Mouse (Mus musculus) midbrain, embryonic 16.5 days (tissue): ENCODE measurements at regions not wholly inside any gene's neighbourhood (a gene's known extent, or its start where the extent isn't known, plus 50 kb on each side); places are given as distances from the start of the nearest gene placed in this dataset.

Source experiments
- ATAC-seq: fragments of 200-750 bp; cut with Nextera tagmentation; 2 replicates; pipeline ENCODE4 v1.8.0; 2017; ENCODE audit warnings: moderate TSS enrichment
- H3K27ac ChIP-seq: fragments of 300-500 bp; sonication (generic); 2 replicates; pipeline ENCODE4 v1.5.1; 2014; ENCODE audit warnings: mild to moderate bottlenecking, low read length, mixed read lengths
- H3K27me3 ChIP-seq: fragments of 300-500 bp; sonication (generic); 2 replicates; pipeline ENCODE4 v1.6.1; 2014; ENCODE audit warnings: low read depth, low read length, mixed read lengths; ENCODE audit not compliant: control insufficient read depth, insufficient read depth
- H3K36me3 ChIP-seq: fragments of 300-500 bp; sonication (generic); 2 replicates; pipeline ENCODE4 v1.6.1; 2014; ENCODE audit warnings: mild to moderate bottlenecking, low read length, moderate library complexity, mixed read lengths; ENCODE audit not compliant: control insufficient read depth, insufficient read depth
- H3K4me1 ChIP-seq: fragments of 300-500 bp; sonication (generic); 2 replicates; pipeline ENCODE4 v1.6.1; 2014; ENCODE audit warnings: mild to moderate bottlenecking, low read length, mixed read lengths; ENCODE audit not compliant: control insufficient read depth, insufficient read depth
- H3K4me2 ChIP-seq: fragments of 300-500 bp; sonication (generic); 2 replicates; pipeline ENCODE4 v1.6.1; 2014; ENCODE audit warnings: mild to moderate bottlenecking, low read length, mixed read lengths
- H3K4me3 ChIP-seq: fragments of 300-500 bp; sonication (generic); 2 replicates; pipeline ENCODE4 v1.5.1; 2014; ENCODE audit warnings: low read depth, mild to moderate bottlenecking, low read length, moderate library complexity, mixed read lengths
- H3K9ac ChIP-seq: fragments of 300-500 bp; sonication (generic); 2 replicates; pipeline ENCODE4 v1.6.1; 2014; ENCODE audit warnings: low read depth, low read length, mixed read lengths
- H3K9me3 ChIP-seq: fragments of 300-500 bp; sonication (generic); replicated peaks from 2 replicates; pipeline ENCODE4 v1.6.1; 2014; ENCODE audit warnings: mild to moderate bottlenecking, low read length, mixed read lengths; ENCODE audit not compliant: control insufficient read depth, poor library complexity, severe bottlenecking
- WGBS: fragments of 180-500 bp; shearing (Covaris S2); extraction: QIAGEN DNeasy Blood & Tissue Kit; methylation state at CpG from one replicate; pipeline ENCODE4 v1.1.7; 2014; 5-methylcytosine and 5-hydroxymethylcytosine counted together

GRCm38 (mm10) chr2:59406976-59407375 lies 77.5 kb upstream of the Dapl1 start:
- Histone ChIP-seq H3K27me3 (no peaks in the 10 kb centered on the region), H3K4me3 (no peak overlapping the region), H3K36me3 (no peaks in the 10 kb centered on the region), H3K4me1 (no peaks in the 10 kb centered on the region), H3K9me3 (no peaks in the 10 kb centered on the region), H3K27ac (no peak overlapping the region), H3K9ac (no peak overlapping the region), H3K4me2 (no peak overlapping the region)
- WGBS: 74% methylated on average over 3 of the region's 3 CpGs
- no peak for ATAC-seq

GRCm38 (mm10) chr2:59407512-59407988 lies 76.9 kb upstream of the Dapl1 start:
- no peaks in the 10 kb centered on the region for H3K4me1 ChIP-seq
- no peak overlapping the region for H3K4me3 ChIP-seq
- no peak overlapping the region for H3K4me2 ChIP-seq
- ATAC-seq: peak; percentile 90
- 59% methylated on average over 13 of the region's 13 CpGs for WGBS
- no peak overlapping the region; the same call in 1 of the 2 replicates for H3K27ac ChIP-seq
- no peaks in the 10 kb centered on the region for H3K36me3 ChIP-seq
- no peaks in the 10 kb centered on the region for H3K9me3 ChIP-seq
- no peaks in the 10 kb centered on the region for H3K27me3 ChIP-seq
- no peak overlapping the region for H3K9ac ChIP-seq

GRCm38 (mm10) chr2:59408040-59408587 lies 76.3 kb upstream of the Dapl1 start:
- H3K9me3 ChIP-seq: no peaks in the 10 kb centered on the region
- WGBS: 80% methylated on average over 10 of the region's 10 CpGs
- ATAC-seq: peak; percentile 22; the same call in 1 of the 2 replicates

GRCm38 (mm10) chr2:59414612-59415011 lies 69.8 kb upstream of the Dapl1 start:
- WGBS: 39% methylated on average over 9 of the region's 9 CpGs
- no peak overlapping the region for H3K9ac ChIP-seq
- no peaks in the 10 kb centered on the region for H3K36me3 ChIP-seq
- no peaks in the 10 kb centered on the region for H3K27me3 ChIP-seq
- no peak overlapping the region for H3K4me3 ChIP-seq
- 0 out of 2 replicates have a peak, but pooled peaks cover 10% of the 10 kb centered on the region for H3K4me1 ChIP-seq
- peak; percentile 21; the same call in 1 of the 2 replicates for ATAC-seq
- H3K4me2 ChIP-seq: peak overlapping the region; percentile 29
- H3K9me3 ChIP-seq: no peaks in the 10 kb centered on the region
- H3K27ac ChIP-seq: no peak overlapping the region

More at GRCm38 (mm10) chr2:59408040-59408587, 76.3 kb upstream of the Dapl1 start:
- H3K4me2 ChIP-seq: no peak overlapping the region
- H3K27ac ChIP-seq: peak overlapping the region; percentile 24; the same call in 1 of the 2 replicates
- no peaks in the 10 kb centered on the region for H3K4me1 ChIP-seq
- H3K36me3 ChIP-seq: no peaks in the 10 kb centered on the region
- H3K4me3 ChIP-seq: no peak overlapping the region
- H3K27me3 ChIP-seq: no peaks in the 10 kb centered on the region
- H3K9ac ChIP-seq: no peak overlapping the region

GRCm38 (mm10) chr2:59416491-59417195 lies 67.8 kb upstream of the Dapl1 start:
- no peak for ATAC-seq
- Histone ChIP-seq H3K4me3 (no peak overlapping the region), H3K9me3 (no peaks in the 10 kb centered on the region), H3K27ac (no peak overlapping the region), H3K27me3 (no peaks in the 10 kb centered on the region), H3K9ac (no peak overlapping the region), H3K36me3 (no peaks in the 10 kb centered on the region), H3K4me1 (peaks cover 13% of the 10 kb centered on the region; the same call in 1 of the 2 replicates), H3K4me2 (no peak overlapping the region)
- 55% methylated on average over 8 of the region's 8 CpGs for WGBS

- Histone ChIP-seq H3K27me3 (no peaks in the 10 kb centered on the region), H3K36me3 (no peaks in the 10 kb centered on the region), H3K9ac (no peak overlapping the region), H3K4me1 (peaks cover 13% of the 10 kb centered on the region; the same call in 1 of the 2 replicates), H3K4me3 (no peak overlapping the region), H3K4me2 (no peak overlapping the region), H3K9me3 (no peaks in the 10 kb centered on the region), H3K27ac (no peak overlapping the region)
- no peak for ATAC-seq
- WGBS: 77% methylated on average over 11 of the region's 11 CpGs
These were observed 67.0 kb upstream of the Dapl1 start for GRCm38 (mm10) chr2:59417384-59417955.

GRCm38 (mm10) chr2:59420496-59420895 lies 64.0 kb upstream of the Dapl1 start:
- Histone ChIP-seq H3K4me2 (no peak overlapping the region), H3K9ac (no peak overlapping the region), H3K4me1 (peaks cover 7% of the 10 kb centered on the region; the same call in 1 of the 2 replicates), H3K27ac (no peak overlapping the region), H3K36me3 (no peaks in the 10 kb centered on the region), H3K4me3 (no peak overlapping the region), H3K9me3 (no peaks in the 10 kb centered on the region), H3K27me3 (no peaks in the 10 kb centered on the region)
- WGBS: 57% methylated on average over 5 of the region's 5 CpGs
- no peak for ATAC-seq

GRCm38 (mm10) chr2:59422291-59423242 lies 61.9 kb upstream of the Dapl1 start:
- 84% methylated on average over 10 of the region's 10 CpGs for WGBS
- no peak overlapping the region for H3K9ac ChIP-seq

More at GRCm38 (mm10) chr2:59422291-59423242, 61.9 kb upstream of the Dapl1 start:
- ATAC-seq: no peak
- no peak overlapping the region for H3K4me2 ChIP-seq
- H3K36me3 ChIP-seq: no peaks in the 10 kb centered on the region
- H3K4me3 ChIP-seq: no peak overlapping the region
- no peak overlapping the region for H3K27ac ChIP-seq
- peaks cover 3% of the 10 kb centered on the region; the same call in 1 of the 2 replicates for H3K4me1 ChIP-seq
- no peaks in the 10 kb centered on the region for H3K27me3 ChIP-seq
- no peaks in the 10 kb centered on the region for H3K9me3 ChIP-seq
